Mouse (Mus musculus) common myeloid progenitor, adult 5-6 weeks (primary cell): ENCODE data around the gene Tspan4. TPM values are rescaled to one million over a fixed set of nuclear protein-coding genes. Genes with fewer than 3 reads are reported as not detected.

Source experiments
- ATAC-seq: replicated peaks from 2 replicates; pipeline ENCODE4 v1.8.0; 2016; ENCODE audit warnings: low read depth, mild to moderate bottlenecking, moderate TSS enrichment, inconsistent platforms; ENCODE audit not compliant: poor library complexity, severe bottlenecking
- total RNA-seq: library from RNA; stranded (forward); fragments of 200-1000, 187-1606 nt; gene quantifications from 2 replicates; pipeline ENCODE4 v1.2.3, GENCODE M21; 2017

Tspan4 gene
- total RNA-seq, 1 experiment from 2014 or later: 50.3 TPM

DNA sequence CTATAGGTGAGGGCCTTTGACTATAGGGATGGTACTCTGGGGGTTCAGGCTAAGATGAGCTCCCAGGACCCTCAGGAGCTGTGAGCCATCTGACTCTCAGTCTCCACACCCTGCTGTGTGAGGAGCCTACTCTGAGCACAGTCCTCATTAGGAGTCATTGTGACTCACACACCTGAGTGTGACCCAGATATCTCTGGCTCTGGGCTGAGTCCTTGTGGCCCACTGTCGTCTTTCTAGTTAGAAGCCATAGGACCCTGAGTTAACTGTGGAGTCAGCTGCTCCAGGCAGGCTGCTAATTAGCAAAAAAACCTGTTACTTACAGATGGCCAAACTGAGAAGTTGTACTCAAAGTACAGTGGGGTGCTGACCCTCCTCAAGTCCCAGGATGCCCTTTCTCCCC, 18.7 kb downstream of the Tspan4 start:
- ATAC-seq: no peak

GRCm38 (mm10) chr7:141495379-141495778, 20.3 kb downstream of the Tspan4 start:
- no peak for ATAC-seq

DNA sequence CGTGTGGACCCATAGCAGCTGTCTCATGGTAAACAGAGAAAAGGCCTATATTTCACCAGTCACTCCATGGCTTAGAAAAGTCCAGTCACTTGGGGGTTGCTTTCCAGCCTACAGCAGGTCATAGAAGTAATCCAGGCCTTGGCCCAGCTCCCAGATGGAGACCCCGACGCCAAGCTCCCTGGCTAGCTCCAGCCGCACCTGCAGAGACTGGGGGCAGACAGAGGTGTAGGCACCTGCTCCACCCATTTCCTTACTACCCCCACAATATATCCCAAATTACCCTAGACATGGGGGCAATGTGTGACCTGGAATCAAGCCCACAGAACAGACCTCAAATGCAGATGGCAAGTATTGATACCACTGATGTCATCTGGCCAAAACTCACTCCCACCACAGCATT, 20.9 kb downstream of the Tspan4 start:
- no peak for ATAC-seq

- ATAC-seq: no peak
These were observed 22.6 kb downstream of the Tspan4 start for GRCm38 (mm10) chr7:141497600-141497999.

DNA sequence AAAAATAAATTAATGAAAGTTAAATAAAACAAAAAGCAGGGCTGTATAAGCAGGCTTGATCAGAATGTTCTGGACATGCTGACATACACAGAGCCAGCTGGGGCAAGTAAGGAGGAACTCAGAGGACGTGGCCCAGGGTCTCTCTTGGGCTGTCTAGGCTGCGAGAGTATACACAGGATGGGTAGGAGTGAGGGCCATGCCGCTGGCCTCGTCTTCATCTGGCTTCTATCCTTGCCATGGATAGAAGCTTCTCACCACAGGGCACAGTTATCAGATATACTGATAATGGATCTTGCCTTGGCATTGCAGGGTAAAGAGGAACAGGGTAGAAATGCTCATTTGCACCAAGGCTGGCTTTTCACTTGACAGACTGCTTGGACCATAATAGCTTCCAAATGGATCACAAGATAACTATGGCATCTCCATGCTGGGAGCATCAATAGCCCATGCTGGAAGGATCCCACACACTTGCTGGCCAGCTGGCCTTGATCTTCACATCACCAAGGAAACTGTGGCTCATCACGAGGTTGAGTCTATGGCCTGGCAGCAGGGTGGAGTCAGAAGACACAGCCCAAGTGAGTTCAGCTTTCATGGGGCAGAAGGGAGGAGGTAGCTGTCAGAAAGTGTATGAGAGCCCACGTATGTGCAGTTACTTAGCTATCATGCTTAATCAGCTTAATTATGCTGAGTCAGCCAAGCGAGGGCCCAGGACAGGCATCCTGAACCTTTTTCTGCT, 26.9 kb downstream of the Tspan4 start:
- ATAC-seq: no peak

DNA sequence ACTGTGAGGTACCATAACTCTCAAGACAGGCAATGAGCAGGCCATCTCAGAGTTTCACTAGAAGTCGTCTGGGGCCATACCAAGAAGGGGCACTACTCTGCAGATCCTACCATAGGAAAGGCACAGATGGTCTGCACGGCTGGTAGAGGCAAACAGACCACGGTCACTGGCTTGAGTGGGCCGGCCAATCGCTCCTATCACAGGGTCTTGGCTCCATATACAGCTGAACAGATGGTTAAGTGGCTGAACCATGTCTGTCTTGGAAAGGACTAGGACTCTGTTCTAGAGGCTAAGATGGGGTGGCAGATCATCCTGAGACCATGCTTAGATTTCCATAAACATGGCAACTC, 27.5 kb downstream of the Tspan4 start:
- ATAC-seq: no peak

DNA sequence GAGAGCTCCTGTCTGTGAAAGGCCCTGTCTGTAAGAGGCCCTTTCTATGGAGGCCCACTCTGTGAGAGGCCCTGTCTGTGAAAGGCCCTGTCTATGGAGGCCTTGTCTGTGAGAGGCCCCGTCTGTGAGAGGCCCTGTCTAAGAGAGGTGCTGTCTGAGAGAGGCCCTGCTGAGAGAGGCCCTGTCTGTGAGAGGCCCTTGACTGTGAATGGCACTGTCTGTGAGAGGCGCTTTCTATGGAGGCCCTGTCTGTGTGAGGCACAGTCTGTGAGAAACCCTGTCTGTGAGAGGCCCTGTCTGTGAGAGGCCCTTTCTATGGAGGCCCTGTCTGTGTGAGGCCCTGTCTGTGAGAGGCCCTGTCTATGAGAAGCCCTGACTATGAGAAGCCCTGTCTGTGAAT, 31.2 kb downstream of the Tspan4 start:
- no peak for ATAC-seq

DNA sequence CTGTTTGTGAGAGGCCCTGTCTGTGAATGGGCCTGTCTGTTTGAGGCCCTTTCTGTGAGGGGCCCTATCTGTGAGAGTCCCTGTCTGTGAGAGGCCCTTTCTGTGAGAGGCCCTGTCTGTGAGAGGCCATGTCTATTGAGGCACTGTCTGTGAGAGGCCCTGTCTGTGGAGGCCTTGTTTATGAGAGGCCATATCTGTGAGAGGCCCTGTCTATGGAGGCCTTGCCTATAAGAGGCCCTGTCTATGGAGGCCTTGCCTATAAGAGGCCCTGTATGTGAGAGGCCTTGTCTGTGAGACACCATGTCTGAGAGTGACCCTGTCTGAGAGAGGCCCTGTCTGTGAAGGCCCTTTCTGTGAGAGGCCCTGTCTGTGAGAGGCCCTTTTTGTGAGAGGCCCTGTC, 33.1 kb downstream of the Tspan4 start:
- no peak for ATAC-seq

DNA sequence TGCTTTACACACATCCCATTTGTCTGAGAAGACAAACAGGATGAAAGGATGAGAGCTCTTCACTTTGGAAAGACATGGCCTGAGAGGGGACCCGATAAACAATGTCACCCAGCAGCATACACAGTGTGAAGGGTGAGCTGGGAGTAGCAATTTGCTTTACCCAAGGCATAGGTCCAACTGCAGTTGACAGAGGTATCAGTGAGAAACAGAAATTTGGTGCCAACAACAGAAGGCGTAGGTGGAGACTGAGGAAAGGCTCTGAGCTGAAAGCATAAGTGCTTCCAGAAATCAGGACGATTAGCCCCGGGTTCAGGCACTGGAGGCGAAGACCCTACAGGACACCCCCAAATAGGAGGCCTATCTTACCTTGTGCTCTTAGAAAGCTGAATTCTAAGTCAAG, 35.2 kb downstream of the Tspan4 start:
- ATAC-seq: no peak

GRCm38 (mm10) chr7:141510681-141511191, 35.7 kb downstream of the Tspan4 start:
- ATAC-seq: no peak

DNA sequence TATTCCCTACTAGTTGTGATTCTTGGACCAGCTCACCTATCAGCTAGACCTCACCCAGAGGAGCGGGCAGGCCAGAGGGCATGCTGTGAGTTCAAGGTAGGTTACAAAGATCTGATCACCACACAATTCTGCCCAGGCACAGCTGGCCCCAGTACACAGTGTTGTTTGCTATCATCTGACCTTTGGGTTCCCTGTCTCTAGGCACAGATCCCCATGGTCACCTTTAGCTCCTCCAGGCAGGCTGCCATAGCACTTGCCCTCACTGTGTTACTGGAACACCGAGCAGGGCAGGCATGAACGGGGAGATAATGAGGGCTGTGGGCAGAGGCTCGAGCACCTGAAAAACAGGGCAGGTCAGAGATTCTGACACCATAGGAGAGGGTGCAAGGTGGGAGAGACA, 42.6 kb downstream of the Tspan4 start:
- ATAC-seq: no peak

DNA sequence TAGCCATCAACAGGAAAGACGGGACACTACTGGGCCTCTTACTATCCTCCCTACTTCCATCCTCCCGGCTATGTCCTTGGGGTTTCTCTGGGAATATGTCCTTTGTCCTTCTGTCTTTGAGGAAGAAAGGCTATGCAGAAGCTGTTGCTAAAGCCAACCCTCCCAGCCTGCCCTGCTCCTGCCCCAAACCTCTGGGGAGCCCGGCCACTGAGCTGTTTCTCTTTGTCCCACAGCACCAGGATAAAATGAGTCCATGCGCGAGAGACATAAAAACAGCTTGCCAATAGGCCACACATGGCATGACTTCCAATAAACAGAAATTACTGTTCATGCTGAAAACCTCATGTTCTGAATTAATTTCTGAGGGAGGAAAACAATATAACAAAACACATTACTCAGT, 43.3 kb downstream of the Tspan4 start:
- no peak for ATAC-seq

GRCm38 (mm10) chr7:141518926-141519325, 43.9 kb downstream of the Tspan4 start:
- ATAC-seq: peak; percentile 65; the same call in 1 of the 2 replicates

- ATAC-seq: no peak
These were observed 44.8 kb downstream of the Tspan4 start for GRCm38 (mm10) chr7:141519795-141520194.

- ATAC-seq: no peak
These were observed 48.0 kb downstream of the Tspan4 start for GRCm38 (mm10) chr7:141523007-141523406.

- no peak for ATAC-seq
These were observed 49.2 kb downstream of the Tspan4 start for GRCm38 (mm10) chr7:141524271-141524670.

GRCm38 (mm10) chr7:141524760-141525579, 49.9 kb downstream of the Tspan4 start:
- ATAC-seq: peak; percentile 98

GRCm38 (mm10) chr7:141525580-141525925, 50.5 kb downstream of the Tspan4 start:
- no peak for ATAC-seq

DNA sequence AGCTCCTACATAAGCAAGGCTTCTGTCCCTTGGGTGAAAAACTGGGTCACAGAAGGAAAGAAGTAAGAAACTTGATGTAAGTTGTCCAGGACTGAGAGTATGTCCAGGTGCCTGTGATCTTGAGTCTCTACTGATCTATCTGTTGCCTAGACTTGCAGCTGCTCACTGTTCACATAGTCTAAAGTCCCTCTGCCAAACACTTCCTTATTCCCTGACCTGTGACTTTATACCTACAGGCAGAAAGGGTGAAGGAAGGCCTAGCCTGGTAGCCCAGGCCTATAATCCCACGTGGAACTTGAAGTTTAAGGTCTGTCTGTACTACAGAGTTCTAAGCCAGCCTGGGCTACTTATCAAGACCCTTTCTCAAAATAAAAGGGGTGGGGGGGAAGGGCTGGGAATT, 60.5 kb downstream of the Tspan4 start:
- no peak for ATAC-seq

- no peak for ATAC-seq
These were observed 64.0 kb downstream of the Tspan4 start for GRCm38 (mm10) chr7:141538852-141539555.
